In genomic region chr8:70914704-70915103, GRCm38 (mm10) we compare ENCODE assay signal across 22 mouse cellular contexts. TPM values are rescaled to one million over a fixed set of nuclear protein-coding genes. Genes with fewer than 3 reads are reported as not detected.
DNase-seq lines count a peak whose midpoint lies in the region; ATAC-seq and TF ChIP-seq lines count a peak whose summit lies in the region.
"Had no signal": no experiment of that assay in that cellular context is flagged by ENCODE, and none has a peak within 500 bp of the region (broad histone marks: within the 10 kb centered on the region; RNA-seq: fewer than 3 reads in every experiment).

No protein-coding gene starts in this region.

- no peaks in the 10 kb centered on the region for H3K27me3 ChIP-seq in limb, embryonic 14.5 days (ENCODE audit: control insufficient read depth, insufficient read depth, low read length)
- H3K27me3 ChIP-seq in limb, embryonic 10.5 days (ENCODE audit: low read depth, poor library complexity, severe bottlenecking), result no peaks in the 10 kb centered on the region
- peaks cover 4% of the 10 kb centered on the region; the same call in 1 of the 2 replicates for H3K27me3 ChIP-seq in G1E (ENCODE audit: insufficient read depth, low read length)
- H3K27me3 ChIP-seq in midbrain, embryonic 14.5 days (ENCODE audit: control insufficient read depth, insufficient read depth, low read length), result no peaks in the 10 kb centered on the region
- H3K27me3 ChIP-seq in midbrain, postnatal 0 days (ENCODE audit: insufficient read depth, low read length), result no peaks in the 10 kb centered on the region
- H3K27me3 ChIP-seq: embryonic facial prominence, embryonic 15.5 days had no signal

- no peak overlapping the region for H3K27ac ChIP-seq in gastrocnemius, adult 2 months
- H3K27ac ChIP-seq in limb, embryonic 14.5 days (replicated peaks; ENCODE audit: low read depth, low read length), result no peak overlapping the region
- H3K27ac ChIP-seq in limb, embryonic 10.5 days, result no peak overlapping the region
- no peak overlapping the region for H3K27ac ChIP-seq in midbrain, embryonic 14.5 days (replicated peaks; ENCODE audit: low read depth, low read length)
- no peak overlapping the region for H3K27ac ChIP-seq in midbrain, postnatal 0 days (ENCODE audit: low read depth, low read length)
- H3K27ac ChIP-seq: embryonic facial prominence, embryonic 15.5 days; forebrain, embryonic 10.5 days; heart, adult 2 months had no signal

- intact Hi-C loops in gastrocnemius, adult 2 months (cut with DNase I), result no loop called here

- ATAC-seq in limb, embryonic 14.5 days (ENCODE audit: low FRiP score, low read depth), result no peak
- ATAC-seq in G1E (ENCODE audit: extremely low read depth, insufficient number of reproducible peaks, low FRiP score, poor library complexity, severe bottlenecking), result no peak
- ATAC-seq in midbrain, embryonic 14.5 days (ENCODE audit: low FRiP score, low TSS enrichment), result no peak
- no peak for ATAC-seq in midbrain, postnatal 0 days (ENCODE audit: low FRiP score)
- ATAC-seq: forebrain, embryonic 14.5 days; inflammation-experienced regulatory T-cells, adult 6 months had no signal

- 0 out of 2 replicates have a peak overlapping the region, but pooled peaks have one; percentile 12 for H3K9ac ChIP-seq in limb, embryonic 14.5 days (ENCODE audit: low read depth, low read length, severe bottlenecking)
- H3K9ac ChIP-seq in midbrain, embryonic 14.5 days (replicated peaks; ENCODE audit: low read length), result no peak overlapping the region
- H3K9ac ChIP-seq in midbrain, postnatal 0 days (replicated peaks; ENCODE audit: low read length, poor library complexity, severe bottlenecking), result no peak overlapping the region
- H3K9ac ChIP-seq: embryonic facial prominence, embryonic 15.5 days had no signal

- TF ChIP-seq POLR2A in limb, embryonic 14.5 days (IDR thresholded peaks at IDR 0.05; ENCODE audit: borderline replicate concordance, extremely low read depth, insufficient read depth, insufficient read length), result no peak

- WGBS in limb, embryonic 14.5 days, result 94% methylated on average over 17 of the region's 17 CpGs
- WGBS in limb, embryonic 10.5 days, result 94% methylated on average over 17 of the region's 17 CpGs
- 93% methylated on average over 17 of the region's 17 CpGs for WGBS in midbrain, embryonic 14.5 days
- 90% methylated on average over 17 of the region's 17 CpGs for WGBS in midbrain, postnatal 0 days

- H3K4me1 ChIP-seq in limb, embryonic 14.5 days (ENCODE audit: control insufficient read depth, insufficient read depth, low read length), result no peaks in the 10 kb centered on the region
- no peaks in the 10 kb centered on the region for H3K4me1 ChIP-seq in limb, embryonic 10.5 days
- peaks cover 48% of the 10 kb centered on the region for H3K4me1 ChIP-seq in G1E (ENCODE audit: insufficient read depth, low read depth, low read length)
- no peaks in the 10 kb centered on the region for H3K4me1 ChIP-seq in midbrain, embryonic 14.5 days (ENCODE audit: control insufficient read depth, insufficient read depth, low read length)
- H3K4me1 ChIP-seq in midbrain, postnatal 0 days (ENCODE audit: insufficient read depth, low read length), result no peaks in the 10 kb centered on the region
- H3K4me1 ChIP-seq: embryonic facial prominence, embryonic 15.5 days; forebrain, embryonic 10.5 days had no signal

- H3K36me3 ChIP-seq in limb, embryonic 14.5 days (ENCODE audit: control insufficient read depth, insufficient read depth, low read length), result peaks cover 83% of the 10 kb centered on the region
- H3K36me3 ChIP-seq in limb, embryonic 10.5 days, result peaks cover 93% of the 10 kb centered on the region
- peaks cover 93% of the 10 kb centered on the region for H3K36me3 ChIP-seq in G1E (replicated peaks)
- H3K36me3 ChIP-seq in midbrain, embryonic 14.5 days (ENCODE audit: control insufficient read depth, insufficient read depth, low read length), result peaks cover 86% of the 10 kb centered on the region
- H3K36me3 ChIP-seq in midbrain, postnatal 0 days (ENCODE audit: insufficient read depth, low read length), result peaks cover 75% of the 10 kb centered on the region

- no peaks in the 10 kb centered on the region for H3K9me3 ChIP-seq in limb, embryonic 14.5 days (ENCODE audit: control insufficient read depth, low read length)
- no peaks in the 10 kb centered on the region for H3K9me3 ChIP-seq in limb, embryonic 10.5 days (replicated peaks)
- peaks cover 5% of the 10 kb centered on the region; the same call in 1 of the 2 replicates for H3K9me3 ChIP-seq in G1E (replicated peaks)
- H3K9me3 ChIP-seq in midbrain, embryonic 14.5 days (ENCODE audit: control insufficient read depth, low read length), result no peaks in the 10 kb centered on the region
- no peaks in the 10 kb centered on the region for H3K9me3 ChIP-seq in midbrain, postnatal 0 days (ENCODE audit: low read length)
- H3K9me3 ChIP-seq: embryonic facial prominence, embryonic 15.5 days; forebrain, embryonic 10.5 days had no signal

- TF ChIP-seq CTCF in gastrocnemius, adult 2 months (IDR thresholded peaks at IDR 0.05), result no peak
- no peak for TF ChIP-seq CTCF in G1E (IDR thresholded peaks at IDR 0.05; ENCODE audit: low read depth, low read length)
- TF ChIP-seq CTCF in midbrain, postnatal 0 days (IDR thresholded peaks at IDR 0.05), result no peak

- no peak overlapping the region for H3K4me2 ChIP-seq in limb, embryonic 14.5 days (replicated peaks; ENCODE audit: low read depth, low read length, severe bottlenecking)
- H3K4me2 ChIP-seq in midbrain, embryonic 14.5 days (ENCODE audit: low read length), result no peak overlapping the region
- H3K4me2 ChIP-seq in midbrain, postnatal 0 days (ENCODE audit: low read depth, low read length, poor library complexity, severe bottlenecking), result no peak overlapping the region
- H3K4me2 ChIP-seq: embryonic facial prominence, embryonic 15.5 days; heart, embryonic 11.5 days had no signal

- no peak overlapping the region for H3K4me3 ChIP-seq in gastrocnemius, adult 2 months
- H3K4me3 ChIP-seq in limb, embryonic 14.5 days (replicated peaks; ENCODE audit: low read length), result no peak overlapping the region
- no peak overlapping the region for H3K4me3 ChIP-seq in limb, embryonic 10.5 days
- peak overlapping the region; percentile 20; the same call in 1 of the 2 replicates for H3K4me3 ChIP-seq in G1E (ENCODE audit: low read depth, low read length)
- no peak overlapping the region for H3K4me3 ChIP-seq in midbrain, embryonic 14.5 days (replicated peaks; ENCODE audit: low read depth, low read length)
- H3K4me3 ChIP-seq in midbrain, postnatal 0 days (ENCODE audit: low read depth, low read length), result no peak overlapping the region
- H3K4me3 ChIP-seq: embryonic facial prominence, embryonic 15.5 days; erythroblast, embryonic 14.5 days; forebrain, embryonic 10.5 days; heart, adult 2 months had no signal

- DNase-seq in gastrocnemius, adult 2 months, result peak; percentile 11
- DNase-seq in gastrocnemius, postnatal 4 days (ENCODE audit: low spot score in 2 of 2), result no peak
- no peak for DNase-seq in limb, embryonic 14.5 days (ENCODE audit: low spot score)
- DNase-seq in limb, embryonic 10.5 days (ENCODE audit: low spot score), result no peak
- no peak for DNase-seq in G1E (ENCODE audit: low spot score)
- no peak for DNase-seq in midbrain, embryonic 14.5 days
- no peak for DNase-seq in midbrain, postnatal 0 days (ENCODE audit: low spot score)
- DNase-seq: adrenal gland, adult 2 months; adrenal gland, postnatal 25 days; cerebellum, adult 2 months; cerebellum, postnatal 14 days; embryo, embryonic 11 days; gastrocnemius, postnatal 36 days; heart, adult 2 months had no signal

RNA-seq across cellular contexts. Expression of gene Map1s, which starts 9.0 kb away (rescaled TPM):
- 10 to 100 TPM; 10.6 to 11.2 TPM for total RNA-seq in gastrocnemius, adult 2 months (2021)
- 10 to 100 TPM; 36.1 to 38.1 TPM for total RNA-seq in gastrocnemius, postnatal 4 days (2021)
- polyA plus RNA-seq in limb, embryonic 14.5 days (2012; rRNA removed), result 63.7 and 96.8 TPM in 2 replicates
- polyA plus RNA-seq in limb, embryonic 14.5 days (2014; fragmentation: Nextera tagmentation; extraction: Ambion mirVana), result 45.6 and 47.6 TPM in 2 replicates
- polyA plus RNA-seq in limb, embryonic 10.5 days (2016; fragmentation: Nextera tagmentation; extraction: Ambion mirVana), result 67.8 and 71.4 TPM in 2 replicates
- 26.3 and 29.6 TPM in 2 replicates for total RNA-seq in G1E (2014; fragmentation: Nextera tagmentation)
- 8.7 and 9.5 TPM in 2 replicates for total RNA-seq in G1E (2017)
- polyA plus RNA-seq in G1E (2012), result 135 and 147 TPM in 2 replicates
- polyA plus RNA-seq in midbrain, embryonic 14.5 days (2014; fragmentation: Nextera tagmentation; extraction: Ambion mirVana), result 46.5 and 54.0 TPM in 2 replicates
- total RNA-seq in midbrain, postnatal 0 days (2014; rRNA removed), result 87.7 and 93.7 TPM in 2 replicates
- 59.1 and 59.8 TPM in 2 replicates for polyA plus RNA-seq in midbrain, postnatal 0 days (2015; fragmentation: Nextera tagmentation; extraction: Ambion mirVana)

RNA-seq across cellular contexts. Expression of gene Rpl18a, which starts 17.5 kb away (rescaled TPM):
- total RNA-seq in gastrocnemius, adult 2 months (2021), result 1,000 to 10,000 TPM in 1 of 2 experiments, 100 to 1,000 TPM in 1; 932 to 1,039 TPM
- total RNA-seq in gastrocnemius, postnatal 4 days (2021), result 1,000 to 10,000 TPM; 1,846 to 1,982 TPM
- polyA plus RNA-seq in limb, embryonic 14.5 days (2012; rRNA removed), result 5,343 and 6,042 TPM in 2 replicates
- 5,732 and 5,809 TPM in 2 replicates for polyA plus RNA-seq in limb, embryonic 14.5 days (2014; fragmentation: Nextera tagmentation; extraction: Ambion mirVana)
- 3,636 and 3,729 TPM in 2 replicates for polyA plus RNA-seq in limb, embryonic 10.5 days (2016; fragmentation: Nextera tagmentation; extraction: Ambion mirVana)
- total RNA-seq in G1E (2014; fragmentation: Nextera tagmentation) (12,197 and 12,967 TPM in 2 replicates), G1E (2017) (1,575 and 1,810 TPM in 2 replicates)
- polyA plus RNA-seq in G1E (2012), result 3,365 and 5,482 TPM in 2 replicates
- polyA plus RNA-seq in midbrain, embryonic 14.5 days (2014; fragmentation: Nextera tagmentation; extraction: Ambion mirVana), result 2,701 and 2,857 TPM in 2 replicates
- total RNA-seq in midbrain, postnatal 0 days (2014; rRNA removed), result 1,447 and 1,819 TPM in 2 replicates
- 2,274 and 2,285 TPM in 2 replicates for polyA plus RNA-seq in midbrain, postnatal 0 days (2015; fragmentation: Nextera tagmentation; extraction: Ambion mirVana)

RNA-seq across cellular contexts. Expression of gene Slc5a5, which starts 22.1 kb away (rescaled TPM):
- not detected for total RNA-seq in gastrocnemius, adult 2 months (2021)
- not detected for total RNA-seq in gastrocnemius, postnatal 4 days (2021)
- 1.4 and 1.9 TPM in 2 replicates for polyA plus RNA-seq in limb, embryonic 14.5 days (2012; rRNA removed)
- 0.19 and 0.83 TPM in 2 replicates for polyA plus RNA-seq in limb, embryonic 14.5 days (2014; fragmentation: Nextera tagmentation; extraction: Ambion mirVana)
- 0.16 and 0.23 TPM in 2 replicates for polyA plus RNA-seq in limb, embryonic 10.5 days (2016; fragmentation: Nextera tagmentation; extraction: Ambion mirVana)
- not detected in 2 replicates for total RNA-seq in G1E (2014; fragmentation: Nextera tagmentation)
- total RNA-seq in G1E (2017), result 0.06 TPM in 1 of 2 replicates, not detected in the other
- polyA plus RNA-seq in G1E (2012), result 0.26 and 0.28 TPM in 2 replicates
- polyA plus RNA-seq in midbrain, embryonic 14.5 days (2014; fragmentation: Nextera tagmentation; extraction: Ambion mirVana), result 0.40 and 0.96 TPM in 2 replicates
- 1.2 and 2.1 TPM in 2 replicates for total RNA-seq in midbrain, postnatal 0 days (2014; rRNA removed)
- 3.7 and 4.1 TPM in 2 replicates for polyA plus RNA-seq in midbrain, postnatal 0 days (2015; fragmentation: Nextera tagmentation; extraction: Ambion mirVana)
- total RNA-seq: gastrocnemius, adult 8-10 months; heart, adult 2 months; heart, postnatal 25 days had no signal
- polyA plus RNA-seq: inflammation-experienced regulatory T-cells, adult 6 months had no signal

RNA-seq across cellular contexts. Expression of gene Ccdc124, which starts 41.0 kb away (rescaled TPM):
- 10 to 100 TPM; 65.6 to 73.1 TPM for total RNA-seq in gastrocnemius, adult 2 months (2021)
- 10 to 100 TPM; 37.5 to 40.1 TPM for total RNA-seq in gastrocnemius, postnatal 4 days (2021)
- polyA plus RNA-seq in limb, embryonic 14.5 days (2012; rRNA removed), result 49.2 and 58.9 TPM in 2 replicates
- 96.2 and 97.2 TPM in 2 replicates for polyA plus RNA-seq in limb, embryonic 14.5 days (2014; fragmentation: Nextera tagmentation; extraction: Ambion mirVana)
- 174 and 187 TPM in 2 replicates for polyA plus RNA-seq in limb, embryonic 10.5 days (2016; fragmentation: Nextera tagmentation; extraction: Ambion mirVana)
- total RNA-seq in G1E (2014; fragmentation: Nextera tagmentation), result 17.0 and 18.9 TPM in 2 replicates
- 16.1 and 16.7 TPM in 2 replicates for total RNA-seq in G1E (2017)
- polyA plus RNA-seq in G1E (2012), result 171 and 172 TPM in 2 replicates
- 149 and 178 TPM in 2 replicates for polyA plus RNA-seq in midbrain, embryonic 14.5 days (2014; fragmentation: Nextera tagmentation; extraction: Ambion mirVana)
- total RNA-seq in midbrain, postnatal 0 days (2014; rRNA removed), result 44.3 and 48.6 TPM in 2 replicates
- polyA plus RNA-seq in midbrain, postnatal 0 days (2015; fragmentation: Nextera tagmentation; extraction: Ambion mirVana), result 159 and 163 TPM in 2 replicates

RNA-seq across cellular contexts. Expression of gene Kcnn1, which starts 51.6 kb away (rescaled TPM):
- 10 to 100 TPM; 18.1 to 21.5 TPM for total RNA-seq in gastrocnemius, adult 2 months (2021)
- total RNA-seq in gastrocnemius, postnatal 4 days (2021), result 1 to 10 TPM; 1.7 to 1.8 TPM
- 9.1 and 11.2 TPM in 2 replicates for polyA plus RNA-seq in limb, embryonic 14.5 days (2012; rRNA removed)
- polyA plus RNA-seq in limb, embryonic 14.5 days (2014; fragmentation: Nextera tagmentation; extraction: Ambion mirVana), result 2.5 and 3.0 TPM in 2 replicates
- 2.8 and 4.0 TPM in 2 replicates for polyA plus RNA-seq in limb, embryonic 10.5 days (2016; fragmentation: Nextera tagmentation; extraction: Ambion mirVana)
- total RNA-seq in G1E (2014; fragmentation: Nextera tagmentation) (not detected in 2 replicates), G1E (2017) (0.12 and 0.22 TPM in 2 replicates)
- 0.02 and 0.03 TPM in 2 replicates for polyA plus RNA-seq in G1E (2012)
- polyA plus RNA-seq in midbrain, embryonic 14.5 days (2014; fragmentation: Nextera tagmentation; extraction: Ambion mirVana), result 13.3 and 16.0 TPM in 2 replicates
- 32.5 and 32.8 TPM in 2 replicates for total RNA-seq in midbrain, postnatal 0 days (2014; rRNA removed)
- 10.0 and 10.3 TPM in 2 replicates for polyA plus RNA-seq in midbrain, postnatal 0 days (2015; fragmentation: Nextera tagmentation; extraction: Ambion mirVana)
- polyA plus RNA-seq: inflammation-experienced regulatory T-cells, adult 6 months had no signal
